ENCODE assay signal across 8 mouse cellular contexts in the genomic region with DNA sequence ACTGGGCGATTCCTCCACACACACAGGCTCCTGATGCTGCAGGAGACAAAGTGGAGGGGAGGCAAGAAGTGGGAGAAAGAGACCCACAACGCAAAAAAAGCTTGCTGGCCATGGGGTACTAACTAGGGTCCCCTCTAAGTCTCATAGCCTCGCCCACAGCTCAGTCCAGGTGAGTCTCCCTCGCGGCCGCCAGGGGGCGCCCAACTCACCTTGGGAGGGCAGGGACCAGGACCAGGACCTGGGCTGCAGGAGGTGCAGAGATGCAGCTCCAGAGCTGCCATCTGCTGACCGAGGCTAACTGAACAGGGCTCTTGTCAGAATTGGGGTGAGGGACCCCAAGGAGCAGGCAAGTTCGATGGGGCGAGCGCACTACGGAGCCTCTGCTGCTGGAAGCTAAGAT. TPM values are rescaled to one million over a fixed set of nuclear protein-coding genes. Genes with fewer than 3 reads are reported as not detected.
DNase-seq lines count a peak whose midpoint lies in the region; ATAC-seq and TF ChIP-seq lines count a peak whose summit lies in the region.

No protein-coding gene starts in this region.

- no peak overlapping the region for H3K4me2 ChIP-seq in hindbrain, postnatal 0 days (ENCODE audit: low read depth, low read length)
- H3K4me2 ChIP-seq in limb, embryonic 15.5 days: no peak overlapping the region

- H3K27ac ChIP-seq in hindbrain, postnatal 0 days: no peak overlapping the region
- H3K27ac ChIP-seq in limb, embryonic 15.5 days: no peak overlapping the region

- peak; percentile 63 for ATAC-seq in erythroid progenitor cell, adult 5-6 weeks (replicated peaks; ENCODE audit: low FRiP score, poor library complexity, severe bottlenecking)
- ATAC-seq in hindbrain, postnatal 0 days: peak; percentile 74
- ATAC-seq in limb, embryonic 15.5 days (ENCODE audit: insufficient number of reproducible peaks, low FRiP score, low TSS enrichment, low read depth): peak; percentile 61; the same call in 1 of the 2 replicates

- H3K9me3 ChIP-seq in hindbrain, postnatal 0 days (ENCODE audit: low read length): no peaks in the 10 kb centered on the region
- no peaks in the 10 kb centered on the region for H3K9me3 ChIP-seq in limb, embryonic 15.5 days

- no peaks in the 10 kb centered on the region for H3K27me3 ChIP-seq in hindbrain, postnatal 0 days (ENCODE audit: insufficient read depth, low read length)
- H3K27me3 ChIP-seq in limb, embryonic 15.5 days: no peaks in the 10 kb centered on the region

- no peak overlapping the region for H3K4me3 ChIP-seq in hindbrain, postnatal 0 days (ENCODE audit: low read length)
- H3K4me3 ChIP-seq in limb, embryonic 15.5 days: no peak overlapping the region

- H3K9ac ChIP-seq in hindbrain, postnatal 0 days (replicated peaks; ENCODE audit: low read length): no peak overlapping the region
- no peak overlapping the region for H3K9ac ChIP-seq in limb, embryonic 15.5 days

- peak; percentile 82 for TF ChIP-seq CTCF in hindbrain, postnatal 0 days (IDR thresholded peaks at IDR 0.05; ENCODE audit: low read depth)

- 8% methylated on average over 12 of the region's 12 CpGs for WGBS in hindbrain, postnatal 0 days
- WGBS in limb, embryonic 15.5 days: 5% methylated on average over 12 of the region's 12 CpGs

- no peaks in the 10 kb centered on the region for H3K4me1 ChIP-seq in hindbrain, postnatal 0 days (ENCODE audit: insufficient read depth, low read length)
- H3K4me1 ChIP-seq in limb, embryonic 15.5 days: 0 out of 2 replicates have a peak, but pooled peaks cover 3% of the 10 kb centered on the region

- peak; percentile 19 for DNase-seq in layer of hippocampus, adult 11-12 months (ENCODE audit: low spot score)
- no peak for DNase-seq in layer of hippocampus, adult 8-10 months (ENCODE audit: low spot score in 2 of 2)
- DNase-seq in c-Kit-negative CD71-positive TER-119-positive erythroid progenitor cells, embryonic 14.5 days (ENCODE audit: low read depth, low spot score): peak; percentile 4
- peak; percentile 68 for DNase-seq in hindbrain, postnatal 0 days (ENCODE audit: low spot score)
- peak; percentile 32 to 54 for DNase-seq in natural killer cell, adult 2 months (ENCODE audit: low spot score in 2 of 2)
- DNase-seq in testis, postnatal 10 days (ENCODE audit: low spot score): peak; percentile 75

- H3K36me3 ChIP-seq in hindbrain, postnatal 0 days (ENCODE audit: insufficient read depth, low read length): no peaks in the 10 kb centered on the region
- H3K36me3 ChIP-seq in limb, embryonic 15.5 days: no peaks in the 10 kb centered on the region

RNA-seq across cellular contexts. Expression of gene Fcrl5, which starts 24.4 kb away (rescaled TPM):
- under 1 TPM in 1 of 4 experiments, not detected in 3; 0.16 TPM for total RNA-seq in layer of hippocampus, adult 8-10 months (2022)
- 1.1 TPM in 1 of 2 replicates, not detected in the other for total RNA-seq in erythroid progenitor cell, adult 5-6 weeks (2015; ENCODE audit: low replicate concordance)
- 0.08 TPM in 1 of 2 replicates, not detected in the other for total RNA-seq in erythroid progenitor cell, adult 5-6 weeks (2017; ENCODE audit: low replicate concordance)
- not detected in 2 replicates for total RNA-seq in hindbrain, postnatal 0 days (2014; rRNA removed)
- not detected in 2 replicates for polyA plus RNA-seq in hindbrain, postnatal 0 days (2015; fragmentation: Nextera tagmentation; extraction: Ambion mirVana)
- polyA plus RNA-seq in limb, embryonic 15.5 days (2015; fragmentation: Nextera tagmentation; extraction: Ambion mirVana): not detected in 2 replicates

RNA-seq across cellular contexts. Expression of gene Fcrl1, which starts 35.0 kb away (rescaled TPM):
- under 1 TPM in 3 of 4 experiments, not detected in 1; 0.25 to 0.86 (median 0.45) TPM for total RNA-seq in layer of hippocampus, adult 8-10 months (2022)
- 5.0 and 9.7 TPM in 2 replicates for total RNA-seq in erythroid progenitor cell, adult 5-6 weeks (2015; ENCODE audit: low replicate concordance)
- 0.08 and 0.64 TPM in 2 replicates for total RNA-seq in erythroid progenitor cell, adult 5-6 weeks (2017; ENCODE audit: low replicate concordance)
- total RNA-seq in hindbrain, postnatal 0 days (2014; rRNA removed): 0.05 TPM in 1 of 2 replicates, not detected in the other
- 0.23 TPM in 1 of 2 replicates, not detected in the other for polyA plus RNA-seq in hindbrain, postnatal 0 days (2015; fragmentation: Nextera tagmentation; extraction: Ambion mirVana)
- 0.27 TPM in 1 of 2 replicates, not detected in the other for polyA plus RNA-seq in limb, embryonic 15.5 days (2015; fragmentation: Nextera tagmentation; extraction: Ambion mirVana)

RNA-seq across cellular contexts. Expression of gene Cd5l, which starts 53.5 kb away (rescaled TPM):
- total RNA-seq in layer of hippocampus, adult 8-10 months (2022): under 1 TPM in 1 of 4 experiments, not detected in 3; 0.25 TPM
- total RNA-seq in erythroid progenitor cell, adult 5-6 weeks (2015; ENCODE audit: low replicate concordance): 17.7 and 18.9 TPM in 2 replicates
- 34.0 and 34.9 TPM in 2 replicates for total RNA-seq in erythroid progenitor cell, adult 5-6 weeks (2017; ENCODE audit: low replicate concordance)
- not detected in 2 replicates for total RNA-seq in hindbrain, postnatal 0 days (2014; rRNA removed)
- 0.09 TPM in 1 of 2 replicates, not detected in the other for polyA plus RNA-seq in hindbrain, postnatal 0 days (2015; fragmentation: Nextera tagmentation; extraction: Ambion mirVana)
- 0.36 and 0.60 TPM in 2 replicates for polyA plus RNA-seq in limb, embryonic 15.5 days (2015; fragmentation: Nextera tagmentation; extraction: Ambion mirVana)

Comparison
In these comparisons a context has a peak if more than half of its experiments do, and no peak if none do; other contexts are left out.
1. DNase-seq: peak in layer of hippocampus, adult 11-12 months (single experiment), c-Kit-negative CD71-positive TER-119-positive erythroid progenitor cells, embryonic 14.5 days (single experiment), hindbrain, postnatal 0 days (single experiment), natural killer cell, adult 2 months (2 of 2) and testis, postnatal 10 days (single experiment); none in layer of hippocampus, adult 8-10 months (0 of 2).
2. RNA of gene Cd5l, which starts 53.5 kb away (total RNA-seq): 17.7 to 34.9 TPM in erythroid progenitor cell, adult 5-6 weeks; 0.25 TPM in layer of hippocampus, adult 8-10 months and not detected in hindbrain, postnatal 0 days; every median in the first group is over 10 times any median in the second.
3. Peak in every context shown above with its lines, with median percentiles within 50 percentile points of each other: ATAC-seq.